Mouse (Mus musculus) neural tube, embryonic 14.5 days (tissue): ENCODE measurements around the gene Cbarp. TPM values are rescaled to one million over a fixed set of nuclear protein-coding genes. Genes with fewer than 3 reads are reported as not detected.

Experiments
- ATAC-seq: fragments of 200-750 bp; cut with Nextera tagmentation; 2 replicates; pipeline ENCODE4 v1.8.0; 2017; ENCODE audit warnings: low read depth, mild to moderate bottlenecking, moderate TSS enrichment, moderate library complexity
- H3K27ac ChIP-seq: fragments of 300-500 bp; sonication (generic); 2 replicates; pipeline ENCODE4 v1.5.1; 2014; ENCODE audit warnings: low read depth, mild to moderate bottlenecking, control low read depth, low read length, moderate library complexity, mixed read lengths
- H3K27me3 ChIP-seq: fragments of 300-500 bp; sonication (generic); 2 replicates; pipeline ENCODE4 v1.6.1; 2014; ENCODE audit warnings: low read length; ENCODE audit not compliant: control insufficient read depth, insufficient read depth
- H3K36me3 ChIP-seq: fragments of 300-500 bp; sonication (generic); 2 replicates; pipeline ENCODE4 v1.6.1; 2014; ENCODE audit warnings: low read length, mixed read lengths; ENCODE audit not compliant: control insufficient read depth, insufficient read depth
- H3K4me1 ChIP-seq: fragments of 300-500 bp; sonication (generic); 2 replicates; pipeline ENCODE4 v1.6.1; 2014; ENCODE audit warnings: low read length; ENCODE audit not compliant: control insufficient read depth, insufficient read depth
- H3K4me2 ChIP-seq: fragments of 300-500 bp; sonication (generic); 2 replicates; pipeline ENCODE4 v1.6.1; 2014; ENCODE audit warnings: mild to moderate bottlenecking, low read depth, low read length, control low read depth
- H3K4me3 ChIP-seq: fragments of 300-500 bp; sonication (generic); 2 replicates; pipeline ENCODE4 v1.5.1; 2014; ENCODE audit warnings: low read depth, low read length, control low read depth, mixed read lengths
- H3K9ac ChIP-seq: fragments of 300-500 bp; sonication (generic); replicated peaks from 2 replicates; pipeline ENCODE4 v1.6.1; 2014; ENCODE audit warnings: low read depth, mild to moderate bottlenecking, control low read depth, low read length, mixed read lengths
- H3K9me3 ChIP-seq: fragments of 300-500 bp; sonication (generic); 2 replicates; pipeline ENCODE4 v1.6.1; 2016; ENCODE audit warnings: low read length; ENCODE audit not compliant: control insufficient read depth
- WGBS: fragments of 180-500 bp; shearing (Covaris S2); extraction: QIAGEN DNeasy Blood & Tissue Kit; methylation state at CpG from one replicate; pipeline ENCODE4 v1.1.7; 2014; 5-methylcytosine and 5-hydroxymethylcytosine counted together
- polyA plus RNA-seq: library from polyadenylated mRNA; unstranded; fragments of >200 nt; fragmentation: Nextera tagmentation; extraction: Ambion mirVana; gene quantifications from 2 replicates; pipeline ENCODE4 v1.2.1, GENCODE M21; 2014

Gene Cbarp
- polyA plus RNA-seq, 1 experiment from 2014 or later: 101 TPM

DNA sequence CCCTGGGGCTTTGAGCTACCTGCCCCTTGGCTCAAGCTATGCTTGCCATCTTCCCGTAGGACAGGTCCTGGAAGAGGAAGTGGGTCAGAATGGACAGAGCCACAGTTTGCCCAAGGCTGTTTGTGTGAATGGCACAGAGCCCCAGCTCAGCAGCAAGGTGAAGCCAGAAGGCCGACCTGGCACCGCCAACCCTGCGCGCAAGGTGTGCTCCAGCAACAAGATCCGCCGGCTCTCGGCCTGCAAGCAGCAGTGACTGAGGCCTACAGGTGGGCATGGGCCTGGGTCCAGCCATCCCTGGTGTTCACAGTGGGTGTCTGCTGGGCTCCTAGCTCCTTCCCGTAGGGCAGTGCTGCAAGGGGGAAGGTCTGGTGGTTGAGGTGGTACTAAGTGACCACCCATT lies 10.8 kb downstream of the Cbarp start:
- Histone ChIP-seq H3K27me3 (no peaks in the 10 kb centered on the region), H3K9ac (no peak overlapping the region), H3K4me2 (no peak overlapping the region), H3K27ac (no peak overlapping the region), H3K4me1 (0 out of 2 replicates have a peak, but pooled peaks cover 4% of the 10 kb centered on the region), H3K36me3 (peaks cover 77% of the 10 kb centered on the region), H3K4me3 (no peak overlapping the region), H3K9me3 (no peaks in the 10 kb centered on the region)
- no peak for ATAC-seq
- 96% methylated on average over 9 of the region's 9 CpGs for WGBS

DNA sequence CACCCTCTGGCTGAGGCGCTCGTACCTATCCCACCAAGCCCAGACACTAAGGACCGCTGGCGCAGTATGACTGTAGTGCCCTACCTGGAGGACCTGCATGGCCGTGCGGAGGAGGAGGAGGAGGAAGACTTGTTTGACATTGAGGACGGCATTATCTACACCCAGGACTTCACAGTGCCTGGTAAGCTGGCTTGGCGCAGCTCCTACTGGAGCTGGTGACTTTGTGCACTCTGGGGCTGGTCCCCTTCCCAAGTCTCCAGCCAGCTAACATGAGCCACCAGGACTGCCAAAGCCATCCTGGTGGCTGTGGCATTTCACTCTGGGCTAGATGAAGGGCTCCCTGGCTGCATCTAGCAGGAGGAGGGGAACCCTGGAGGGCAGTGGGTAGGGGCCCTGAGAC lies 12.7 kb downstream of the Cbarp start:
- no peaks in the 10 kb centered on the region for H3K9me3 ChIP-seq
- H3K36me3 ChIP-seq: peaks cover 59% of the 10 kb centered on the region
- 0 out of 2 replicates have a peak, but pooled peaks cover 4% of the 10 kb centered on the region for H3K4me1 ChIP-seq
- no peak overlapping the region for H3K4me3 ChIP-seq
- no peak overlapping the region for H3K4me2 ChIP-seq
- H3K27ac ChIP-seq: no peak overlapping the region
- no peak overlapping the region for H3K9ac ChIP-seq
- ATAC-seq: no peak
- no peaks in the 10 kb centered on the region for H3K27me3 ChIP-seq
- 95% methylated on average over 8 of the region's 8 CpGs for WGBS

DNA sequence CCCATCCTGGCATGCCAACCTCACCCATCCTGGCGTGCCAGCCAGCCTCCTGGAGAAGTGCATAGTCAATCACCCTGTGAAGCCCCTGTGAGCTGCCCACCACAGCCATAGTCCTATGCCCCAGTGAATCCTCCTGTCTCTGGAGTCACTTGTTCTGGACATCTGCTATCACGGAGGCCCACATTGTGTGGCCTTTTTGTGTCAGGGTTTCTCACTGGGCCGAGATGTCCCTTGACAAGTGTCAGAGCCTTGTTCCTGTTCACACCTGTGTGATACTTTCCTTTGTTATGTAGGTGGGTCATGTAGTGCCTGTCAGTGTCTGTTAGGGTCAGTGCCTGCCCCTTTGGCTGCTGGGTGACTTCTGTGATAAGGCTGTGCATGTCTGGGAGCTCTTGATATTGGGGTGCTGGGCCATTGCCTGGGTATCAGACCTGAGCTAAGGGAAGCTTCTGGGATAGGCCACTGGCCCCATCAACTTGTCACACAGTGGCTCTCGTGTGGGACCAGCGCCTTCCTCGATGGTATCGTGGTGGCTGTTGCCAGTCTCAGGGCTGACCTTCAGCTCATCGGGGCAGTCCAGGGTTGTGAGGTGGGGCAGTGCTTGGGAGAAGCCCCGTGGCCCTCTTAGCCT lies 16.6 kb downstream of the Cbarp start:
- no peak overlapping the region for H3K4me2 ChIP-seq
- 0 out of 2 replicates have a peak, but pooled peaks cover 4% of the 10 kb centered on the region for H3K4me1 ChIP-seq
- peaks cover 29% of the 10 kb centered on the region for H3K36me3 ChIP-seq
- H3K27ac ChIP-seq: no peak overlapping the region
- no peaks in the 10 kb centered on the region for H3K9me3 ChIP-seq
- no peak overlapping the region for H3K9ac ChIP-seq
- no peak for ATAC-seq
- 95% methylated on average over 9 of the region's 9 CpGs for WGBS
- H3K4me3 ChIP-seq: no peak overlapping the region
- no peaks in the 10 kb centered on the region for H3K27me3 ChIP-seq

DNA sequence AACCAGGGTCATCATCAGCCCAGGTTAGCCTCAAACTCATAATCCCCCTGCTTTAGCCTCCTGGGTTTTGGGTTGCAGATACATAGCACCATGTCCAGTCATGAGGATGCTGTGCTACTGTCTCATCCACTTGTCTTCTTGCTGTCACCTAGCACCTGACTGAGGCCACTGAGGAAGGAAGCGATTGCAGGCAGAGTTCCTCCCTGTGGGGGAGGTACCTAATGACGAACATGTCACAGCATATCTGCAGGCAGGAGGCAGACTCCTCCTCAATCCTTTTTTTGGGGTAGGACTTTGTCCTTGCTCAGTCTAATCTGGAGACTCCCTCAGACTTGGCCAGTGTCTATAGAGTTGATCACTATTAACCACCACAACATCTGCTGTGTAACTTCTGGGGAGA lies 19.0 kb downstream of the Cbarp start:
- H3K36me3 ChIP-seq: peaks cover 7% of the 10 kb centered on the region
- ATAC-seq: no peak

DNA sequence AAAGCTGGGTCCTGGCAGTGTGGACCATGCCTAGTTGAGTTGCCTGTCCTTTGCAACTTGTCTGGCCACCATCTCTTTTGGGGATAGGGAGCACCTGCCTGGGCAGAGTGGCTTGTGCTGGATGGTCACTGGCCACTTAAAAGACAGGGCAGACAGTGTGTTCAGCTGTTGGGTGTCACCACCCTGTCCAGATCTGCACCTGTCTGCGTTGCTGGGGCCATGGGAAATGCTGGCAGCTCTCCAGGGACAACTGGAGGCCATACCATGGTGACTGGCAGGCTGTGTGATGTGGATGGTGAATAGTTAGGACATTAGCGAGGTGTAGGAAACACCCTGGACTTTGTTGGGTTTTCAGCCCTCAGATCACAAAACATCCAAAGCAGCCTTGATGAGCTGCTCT lies 20.5 kb downstream of the Cbarp start:
- peaks cover 29% of the 10 kb centered on the region for H3K4me1 ChIP-seq
- H3K9ac ChIP-seq: no peak overlapping the region
- WGBS: 73% methylated on average over 2 of the region's 2 CpGs
- no peaks in the 10 kb centered on the region for H3K36me3 ChIP-seq
- no peaks in the 10 kb centered on the region for H3K27me3 ChIP-seq
- H3K9me3 ChIP-seq: no peaks in the 10 kb centered on the region
- H3K4me3 ChIP-seq: no peak overlapping the region
- no peak overlapping the region for H3K4me2 ChIP-seq
- ATAC-seq: no peak
- H3K27ac ChIP-seq: no peak overlapping the region

More for the DNA sequence above, 19.0 kb downstream of the Cbarp start:
- no peak overlapping the region for H3K27ac ChIP-seq
- H3K4me1 ChIP-seq: peaks cover 27% of the 10 kb centered on the region
- H3K9ac ChIP-seq: no peak overlapping the region
- no peaks in the 10 kb centered on the region for H3K27me3 ChIP-seq
- 95% methylated on average over 2 of the region's 2 CpGs for WGBS
- no peaks in the 10 kb centered on the region for H3K9me3 ChIP-seq
- no peak overlapping the region for H3K4me2 ChIP-seq
- no peak overlapping the region for H3K4me3 ChIP-seq

DNA sequence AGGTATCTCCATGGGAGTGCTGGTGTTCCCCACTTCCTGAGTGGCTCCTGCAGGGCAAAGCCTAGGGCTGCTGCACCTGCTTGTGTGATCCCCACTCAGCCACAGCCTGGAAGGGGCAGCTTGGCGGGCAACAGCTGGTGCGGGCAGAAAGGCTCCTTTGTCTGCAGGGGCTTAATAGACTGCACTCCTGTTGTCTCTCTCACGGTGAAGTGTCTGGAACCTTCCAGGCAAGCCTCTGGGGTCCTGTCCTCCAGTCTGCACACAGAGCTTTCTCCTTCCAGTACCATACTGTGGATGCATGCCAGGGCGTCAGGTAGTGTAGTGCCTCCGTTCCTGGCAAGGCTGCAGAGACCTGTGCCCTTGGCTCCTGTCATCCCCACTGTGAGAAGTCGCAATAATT lies 22.1 kb downstream of the Cbarp start:
- no peak for ATAC-seq

DNA sequence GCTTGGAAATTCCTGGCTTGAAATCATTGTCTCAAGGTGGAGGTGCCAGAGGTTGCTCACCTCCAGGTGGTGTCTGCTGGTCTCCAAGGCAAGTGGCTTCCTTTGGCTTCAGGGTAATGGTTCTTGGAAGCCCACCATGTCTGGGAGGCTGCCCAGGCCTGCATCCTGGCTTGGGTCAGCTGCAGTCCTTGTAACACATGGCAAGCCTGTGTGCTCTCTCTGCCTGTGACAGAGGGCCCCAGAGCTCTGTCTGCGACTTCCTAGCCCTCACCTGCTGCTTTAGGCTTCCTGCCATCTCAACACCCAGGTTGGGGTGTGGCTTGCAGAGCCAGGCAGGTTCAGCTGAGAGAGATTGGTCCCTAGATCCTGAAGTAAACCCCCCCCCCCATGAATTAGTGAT lies 22.9 kb downstream of the Cbarp start:
- no peaks in the 10 kb centered on the region for H3K36me3 ChIP-seq
- 58% methylated on average over 1 of the region's 1 CpGs for WGBS
- peak overlapping the region; percentile 97 for H3K4me3 ChIP-seq
- peaks cover 35% of the 10 kb centered on the region for H3K4me1 ChIP-seq
- no peak for ATAC-seq
- H3K27me3 ChIP-seq: no peaks in the 10 kb centered on the region
- H3K9me3 ChIP-seq: no peaks in the 10 kb centered on the region
- peak overlapping the region; percentile 83; the same call in 1 of the 2 replicates for H3K9ac ChIP-seq
- no peak overlapping the region for H3K27ac ChIP-seq
- H3K4me2 ChIP-seq: peak overlapping the region; percentile 94

More for the DNA sequence above, 22.1 kb downstream of the Cbarp start:
- Histone ChIP-seq H3K4me2 (peak overlapping the region; percentile 94), H3K4me3 (peak overlapping the region; percentile 4; the same call in 1 of the 2 replicates), H3K27me3 (no peaks in the 10 kb centered on the region), H3K36me3 (no peaks in the 10 kb centered on the region), H3K27ac (no peak overlapping the region), H3K9ac (peak overlapping the region; percentile 21; the same call in 1 of the 2 replicates), H3K9me3 (no peaks in the 10 kb centered on the region), H3K4me1 (peaks cover 35% of the 10 kb centered on the region)
- WGBS: 44% methylated on average over 6 of the region's 6 CpGs

DNA sequence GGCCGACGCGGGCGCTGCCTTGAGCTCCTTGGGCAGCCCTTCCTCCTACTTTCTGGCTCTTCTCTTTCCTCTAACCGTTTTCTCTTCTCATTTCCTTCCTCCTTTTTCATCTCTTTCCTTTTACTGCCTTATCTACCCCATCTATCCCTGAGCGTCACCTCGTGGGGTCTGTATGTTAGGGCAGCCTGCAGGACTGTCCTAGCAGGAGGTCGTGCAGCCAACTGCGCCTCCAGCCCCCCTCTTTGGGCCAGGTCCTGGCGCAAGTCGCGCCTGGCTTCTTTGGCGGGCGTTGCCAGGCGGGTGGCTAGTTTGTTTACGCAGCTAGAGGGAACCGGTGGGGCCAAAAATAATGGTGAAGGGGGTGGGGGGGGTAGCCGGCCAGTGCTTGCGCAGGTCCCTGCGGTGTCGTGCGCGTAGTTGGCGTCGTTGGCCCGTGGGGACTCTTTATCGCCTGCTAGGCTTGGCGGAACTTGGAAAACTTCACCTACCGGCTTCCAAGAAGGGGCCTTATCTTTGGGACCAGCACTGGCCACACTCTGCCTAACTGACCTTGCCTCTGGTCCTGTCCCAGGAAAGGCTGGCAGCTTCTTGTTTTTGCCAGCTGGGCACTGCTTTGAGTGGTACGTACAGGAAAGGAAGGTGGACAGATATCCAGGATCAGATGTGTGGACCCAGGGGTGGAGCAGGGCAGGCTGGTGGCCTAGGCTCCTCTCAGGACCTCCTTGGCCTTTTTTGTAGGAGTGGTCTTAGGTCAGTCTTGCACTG lies 23.5 kb downstream of the Cbarp start:
- Histone ChIP-seq H3K4me2 (peak overlapping the region; percentile 94), H3K27ac (no peak overlapping the region), H3K36me3 (no peaks in the 10 kb centered on the region), H3K9ac (peak overlapping the region; percentile 83), H3K4me3 (peak overlapping the region; percentile 97), H3K9me3 (no peaks in the 10 kb centered on the region), H3K27me3 (no peaks in the 10 kb centered on the region), H3K4me1 (peaks cover 35% of the 10 kb centered on the region)
- WGBS: 4% methylated on average over 29 of the region's 30 CpGs
- no peak for ATAC-seq

DNA sequence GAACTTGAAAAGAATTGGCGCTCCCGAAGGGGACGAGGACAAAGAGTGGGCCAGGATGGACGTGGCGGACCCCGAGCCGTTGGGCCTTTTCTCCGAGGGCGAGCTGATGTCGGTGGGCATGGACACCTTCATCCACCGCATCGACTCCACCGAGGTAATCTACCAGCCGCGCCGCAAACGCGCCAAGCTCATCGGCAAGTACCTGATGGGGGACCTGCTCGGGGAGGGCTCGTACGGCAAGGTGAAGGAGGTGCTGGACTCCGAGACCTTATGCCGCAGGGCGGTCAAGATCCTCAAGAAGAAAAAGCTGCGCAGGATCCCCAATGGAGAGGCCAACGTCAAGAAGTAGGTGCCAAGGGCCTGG lies 24.1 kb downstream of the Cbarp start:
- Histone ChIP-seq H3K9ac (peak overlapping the region; percentile 83), H3K4me3 (peak overlapping the region; percentile 97), H3K4me2 (peak overlapping the region; percentile 94), H3K27me3 (no peaks in the 10 kb centered on the region), H3K36me3 (no peaks in the 10 kb centered on the region), H3K9me3 (no peaks in the 10 kb centered on the region), H3K27ac (no peak overlapping the region), H3K4me1 (peaks cover 35% of the 10 kb centered on the region)
- WGBS: 2% methylated on average over 27 of the region's 27 CpGs
- no peak for ATAC-seq
